Mouse (Mus musculus): ENCODE measurements around the gene Gpc6. TPM values are rescaled to one million over a fixed set of nuclear protein-coding genes. Genes with fewer than 3 reads are reported as not detected.

Gene Gpc6
- total and polyA plus RNA-seq, 3 experiments, result not detected

GRCm38 (mm10) chr14:117226920-117227319, 301.8 kb downstream of the Gpc6 start:
- no peaks in the 10 kb centered on the region for H3K4me1 ChIP-seq (ENCODE audit: control insufficient read depth in 1 of 2, insufficient read depth in 2 of 2, low read length in 2 of 2)
- TF ChIP-seq MXI1 (IDR thresholded peaks at IDR 0.05; ENCODE audit: low read depth, low read length), result no peak
- TF ChIP-seq EP300 (IDR thresholded peaks at IDR 0.05; ENCODE audit: low read depth in 1 of 2, low read length in 2 of 2), result no peak
- no peak for TF ChIP-seq KAT2A (conservative IDR thresholded peaks at IDR 0.05; ENCODE audit: low read depth, low read length)
- no peak for TF ChIP-seq HCFC1 (IDR thresholded peaks at IDR 0.05; ENCODE audit: low read depth, low read length)
- TF ChIP-seq MYB (IDR thresholded peaks at IDR 0.05; ENCODE audit: low read depth, low read length), result no peak
- no peak for TF ChIP-seq MAFK (IDR thresholded peaks at IDR 0.05; ENCODE audit: borderline replicate concordance, low read depth, low read length)
- TF ChIP-seq CHD2 (IDR thresholded peaks at IDR 0.05; ENCODE audit: low read length), result no peak
- no peak for TF ChIP-seq NRF1 (IDR thresholded peaks at IDR 0.05; ENCODE audit: insufficient read depth, low read depth, low read length, poor library complexity, severe bottlenecking)
- no peaks in the 10 kb centered on the region for H3K9me3 ChIP-seq (replicated peaks; ENCODE audit: insufficient read depth, low read length)
- no peaks in the 10 kb centered on the region for H3K27me3 ChIP-seq (ENCODE audit: control insufficient read depth in 1 of 2, insufficient read depth in 2 of 2, low read length in 2 of 2)
- no peak overlapping the region for H3K27ac ChIP-seq (ENCODE audit: control insufficient read depth, low read depth, low read length)
- H3K4me3 ChIP-seq (ENCODE audit: control insufficient read depth in 1 of 2, insufficient read depth in 1 of 2, low read depth in 2 of 2, low read length in 2 of 2), result no peak overlapping the region
- H3K79me2 ChIP-seq (ENCODE audit: control insufficient read depth, insufficient read depth, low read length, poor library complexity), result no peaks in the 10 kb centered on the region
- no peak for DNase-seq (ENCODE audit: low read depth, low spot score)
- H3K36me3 ChIP-seq (ENCODE audit: control insufficient read depth in 1 of 2, insufficient read depth in 2 of 2, low read length in 2 of 2), result no peaks in the 10 kb centered on the region
- H3K9ac ChIP-seq (ENCODE audit: control insufficient read depth, low read depth, low read length, poor library complexity, severe bottlenecking), result no peak overlapping the region

- Histone ChIP-seq H3K9ac (ENCODE audit: control insufficient read depth, low read depth, low read length, poor library complexity, severe bottlenecking) (no peak overlapping the region), H3K27ac (ENCODE audit: control insufficient read depth, low read depth, low read length) (no peak overlapping the region), H3K79me2 (ENCODE audit: control insufficient read depth, insufficient read depth, low read length, poor library complexity) (no peaks in the 10 kb centered on the region), H3K4me3 (ENCODE audit: control insufficient read depth in 1 of 2, insufficient read depth in 1 of 2, low read depth in 2 of 2, low read length in 2 of 2) (no peak overlapping the region), H3K36me3 (ENCODE audit: control insufficient read depth in 1 of 2, insufficient read depth in 2 of 2, low read length in 2 of 2) (no peaks in the 10 kb centered on the region), H3K27me3 (ENCODE audit: control insufficient read depth in 1 of 2, insufficient read depth in 2 of 2, low read length in 2 of 2) (no peaks in the 10 kb centered on the region), H3K4me1 (ENCODE audit: control insufficient read depth in 1 of 2, insufficient read depth in 2 of 2, low read length in 2 of 2) (no peaks in the 10 kb centered on the region), H3K9me3 (replicated peaks; ENCODE audit: insufficient read depth, low read length) (no peaks in the 10 kb centered on the region)
- no peak for DNase-seq (ENCODE audit: low read depth, low spot score)
- TF ChIP-seq GATA1 (IDR thresholded peaks at IDR 0.05; ENCODE audit: low read depth, low read length) (no peak), SMC3 (IDR thresholded peaks at IDR 0.05; ENCODE audit: low read depth, low read length) (no peak), KAT2A (conservative IDR thresholded peaks at IDR 0.05; ENCODE audit: low read depth, low read length) (no peak), SIN3A (IDR thresholded peaks at IDR 0.05; ENCODE audit: low read length) (no peak), ZKSCAN1 (IDR thresholded peaks at IDR 0.05; ENCODE audit: low read depth, low read length) (no peak), JUND (IDR thresholded peaks at IDR 0.05; ENCODE audit: low read depth, low read length) (no peak), ZC3H11A (IDR thresholded peaks at IDR 0.05; ENCODE audit: low read depth, low read length) (no peak), ZNF384 (IDR thresholded peaks at IDR 0.05; ENCODE audit: low read depth, low read length) (no peak), MEF2A (IDR thresholded peaks at IDR 0.05; ENCODE audit: extremely low read depth, insufficient replicate concordance, low read depth, low read length, poor library complexity, severe bottlenecking) (no peak), UBTF (IDR thresholded peaks at IDR 0.05; ENCODE audit: borderline replicate concordance, insufficient read depth, low read depth, low read length) (no peak), BHLHE40 (IDR thresholded peaks at IDR 0.05; ENCODE audit: borderline replicate concordance, low read depth, low read length) (no peak), MAX (IDR thresholded peaks at IDR 0.05; ENCODE audit: low read length) (no peak), E2F4 (IDR thresholded peaks at IDR 0.05; ENCODE audit: borderline replicate concordance, low read depth, low read length) (no peak), TAL1 (IDR thresholded peaks at IDR 0.05; ENCODE audit: low read length) (no peak), MAZ (IDR thresholded peaks at IDR 0.05; ENCODE audit: low read depth, low read length) (no peak), GABPA (IDR thresholded peaks at IDR 0.05; ENCODE audit: low read depth, low read length) (no peak), CHD2 (IDR thresholded peaks at IDR 0.05; ENCODE audit: low read length) (no peak), MYB (IDR thresholded peaks at IDR 0.05; ENCODE audit: low read depth, low read length) (no peak)
Measured at GRCm38 (mm10) chr14:117230476-117230875, 305.4 kb downstream of the Gpc6 start.
